Mouse (Mus musculus): ENCODE measurements around the gene Pik3ca. TPM values are rescaled to one million over a fixed set of nuclear protein-coding genes. Genes with fewer than 3 reads are reported as not detected.

The Pik3ca gene
- total RNA-seq, 4 experiments from 2014 or later = 52.6 to 61.4 (median 57.4) TPM

DNA sequence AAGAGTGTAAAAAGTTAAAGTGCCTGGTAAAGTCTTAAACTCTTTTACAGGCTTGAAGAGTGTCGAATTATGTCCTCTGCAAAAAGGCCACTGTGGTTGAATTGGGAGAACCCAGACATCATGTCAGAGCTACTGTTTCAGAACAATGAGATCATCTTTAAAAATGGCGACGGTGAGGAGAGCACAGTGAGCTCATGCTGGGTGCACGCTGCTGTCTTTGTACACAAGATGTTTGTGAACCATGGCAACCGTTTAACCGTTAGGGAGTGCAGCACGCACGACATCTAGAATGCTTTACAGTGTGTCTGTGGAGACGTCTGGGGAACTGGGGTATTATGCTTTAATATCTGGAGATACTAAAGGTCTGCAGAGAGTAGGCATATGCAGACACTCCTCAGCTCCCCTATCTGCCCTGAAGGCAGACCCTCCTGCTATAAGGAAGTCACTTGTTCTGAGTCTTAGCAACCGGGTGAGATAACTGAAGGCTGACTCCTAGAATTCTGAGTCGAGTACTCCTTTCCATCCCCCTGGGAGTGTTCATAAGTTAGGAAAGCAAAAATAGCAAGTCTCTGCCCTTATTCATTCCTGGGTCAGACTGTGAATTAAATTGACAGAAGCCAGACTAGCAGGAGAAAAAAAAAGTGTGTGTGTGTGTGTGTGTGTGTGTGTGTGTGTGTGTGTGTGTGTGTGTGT lies 57.0 kb downstream of the Pik3ca start:
- DNase-seq = no peak

DNA sequence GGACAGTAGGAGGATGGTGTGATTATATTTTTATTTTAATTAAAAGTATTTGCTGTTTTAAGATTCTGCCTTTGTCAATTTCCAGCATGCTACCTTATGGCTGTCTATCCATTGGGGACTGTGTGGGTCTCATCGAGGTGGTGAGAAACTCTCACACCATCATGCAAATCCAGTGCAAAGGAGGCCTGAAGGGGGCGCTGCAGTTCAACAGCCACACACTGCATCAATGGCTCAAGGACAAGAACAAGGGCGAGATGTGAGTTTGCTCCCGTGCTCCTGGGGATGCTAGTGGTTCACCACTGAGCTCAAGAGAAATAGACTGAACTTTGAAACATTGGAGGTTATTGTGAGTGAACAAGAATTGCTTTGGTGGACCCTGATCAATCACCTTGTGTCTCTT lies 62.3 kb downstream of the Pik3ca start:
- peak; percentile 28 for DNase-seq

GRCm38 (mm10) chr3:32467321-32467720 lies 69.8 kb downstream of the Pik3ca start:
- no peak for DNase-seq

DNA sequence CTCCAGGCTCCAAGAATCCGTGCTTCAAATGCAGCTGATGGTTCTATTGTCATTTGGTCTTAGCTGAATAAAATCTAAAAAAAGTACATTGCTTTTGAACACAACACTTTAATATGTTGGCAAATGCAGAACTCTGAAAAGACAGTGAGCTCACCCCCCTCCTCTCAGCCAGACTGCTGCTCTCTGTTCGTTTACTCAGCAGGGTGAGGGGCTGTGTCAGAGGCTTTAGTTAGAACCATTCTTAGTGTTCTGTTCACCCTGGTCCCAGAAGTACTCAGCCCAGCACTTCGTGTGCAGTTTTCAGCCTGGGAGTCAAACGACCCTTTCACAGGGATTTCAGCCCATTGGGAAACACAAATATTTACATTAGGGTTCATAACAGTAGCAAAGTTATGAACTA lies 70.9 kb downstream of the Pik3ca start:
- no peak for DNase-seq

GRCm38 (mm10) chr3:32470449-32470848 lies 73.0 kb downstream of the Pik3ca start:
- no peak for DNase-seq

DNA sequence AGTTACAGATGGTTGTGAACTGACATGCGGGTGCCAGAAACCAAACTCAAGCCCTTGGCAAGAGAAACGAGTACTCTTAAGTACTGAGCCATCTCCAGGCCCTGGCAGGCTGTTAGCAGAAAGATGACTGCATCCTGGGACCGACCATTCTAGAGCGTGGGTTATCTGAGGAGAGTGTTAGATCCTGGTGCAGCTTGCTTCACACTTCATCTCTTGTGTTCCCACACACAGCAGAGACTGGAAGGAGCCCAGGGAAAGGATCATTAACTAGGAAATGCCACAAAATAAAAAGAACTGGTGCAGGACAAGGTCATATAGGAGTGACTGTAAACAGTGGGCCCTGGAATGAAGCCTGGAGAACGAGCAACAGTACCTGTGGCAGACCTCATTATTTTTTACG lies 73.6 kb downstream of the Pik3ca start:
- no peak for DNase-seq

DNA sequence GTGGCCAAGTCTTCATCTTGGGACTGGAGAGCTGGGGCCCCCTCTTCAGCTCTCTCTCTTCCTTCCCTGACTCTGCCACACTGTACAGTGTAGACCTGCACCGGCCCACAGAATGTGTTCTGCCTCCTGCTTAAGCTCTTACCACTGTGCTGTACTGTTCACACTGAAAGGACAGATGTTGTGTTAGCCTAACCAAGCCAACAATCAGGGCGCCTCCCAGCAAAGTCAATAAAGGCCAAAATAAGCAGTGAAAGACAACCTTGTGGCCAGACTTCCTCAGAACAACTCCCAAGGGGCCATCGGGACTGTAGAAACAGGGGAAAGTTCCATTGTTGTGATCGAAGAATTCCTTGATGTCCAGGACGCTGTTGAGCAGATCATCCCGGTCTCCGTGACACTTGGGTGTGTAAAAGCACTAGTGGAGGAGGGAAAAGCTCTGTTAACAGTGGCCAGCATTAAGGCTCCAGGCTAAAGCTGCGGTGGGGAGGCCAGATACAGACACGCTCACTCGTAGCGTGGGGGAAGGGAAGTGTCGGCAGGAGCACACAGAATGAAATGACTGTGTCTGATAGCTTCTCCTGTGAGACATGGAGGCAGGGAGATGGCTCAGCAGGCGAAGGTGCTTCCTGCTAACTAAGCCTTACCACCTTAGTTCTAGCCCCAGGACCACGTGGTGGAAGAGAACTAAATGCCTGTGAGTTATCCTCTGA lies 74.9 kb downstream of the Pik3ca start:
- DNase-seq = no peak

GRCm38 (mm10) chr3:32473184-32473583 lies 75.7 kb downstream of the Pik3ca start:
- no peak for DNase-seq

DNA sequence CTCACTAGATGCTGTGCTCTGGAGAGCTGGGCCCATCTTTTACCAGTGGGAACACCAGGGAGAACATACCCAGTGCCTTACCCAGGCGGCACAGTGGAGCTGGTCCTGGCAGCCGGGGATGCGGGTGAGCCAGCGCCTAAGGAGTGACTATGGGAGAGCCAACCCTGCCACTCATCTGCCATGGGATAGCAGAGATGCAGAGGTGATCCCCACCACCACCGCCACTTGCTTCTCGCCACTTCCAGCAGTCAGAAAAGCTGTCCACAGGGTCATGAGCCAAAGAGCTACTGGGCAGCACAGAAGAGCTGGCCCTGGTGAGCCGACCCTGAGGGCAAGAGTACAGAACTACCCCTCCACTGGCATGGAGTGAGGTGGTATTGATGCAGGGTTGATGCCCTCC lies 82.5 kb downstream of the Pik3ca start:
- no peak for DNase-seq

DNA sequence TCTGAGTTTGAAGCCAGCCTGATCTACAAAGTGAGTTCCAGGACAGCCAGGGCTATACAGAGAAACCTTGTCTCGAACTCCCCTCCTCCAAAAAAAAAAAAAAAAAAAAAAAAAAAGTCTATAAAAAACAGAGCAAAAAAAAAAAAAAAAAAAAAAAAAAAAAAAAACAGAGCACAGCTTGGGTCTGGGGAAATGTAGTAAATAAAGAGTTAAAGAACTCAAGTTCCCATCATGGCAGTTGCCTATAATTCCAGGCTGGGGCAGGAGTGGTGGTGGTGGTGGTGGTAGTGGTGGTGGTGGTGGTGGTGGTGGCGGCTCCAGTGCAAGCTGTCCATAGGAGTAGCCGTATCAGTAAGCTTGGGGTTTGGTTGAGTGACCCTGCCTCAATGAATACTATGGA lies 85.6 kb downstream of the Pik3ca start:
- DNase-seq = no peak

DNA sequence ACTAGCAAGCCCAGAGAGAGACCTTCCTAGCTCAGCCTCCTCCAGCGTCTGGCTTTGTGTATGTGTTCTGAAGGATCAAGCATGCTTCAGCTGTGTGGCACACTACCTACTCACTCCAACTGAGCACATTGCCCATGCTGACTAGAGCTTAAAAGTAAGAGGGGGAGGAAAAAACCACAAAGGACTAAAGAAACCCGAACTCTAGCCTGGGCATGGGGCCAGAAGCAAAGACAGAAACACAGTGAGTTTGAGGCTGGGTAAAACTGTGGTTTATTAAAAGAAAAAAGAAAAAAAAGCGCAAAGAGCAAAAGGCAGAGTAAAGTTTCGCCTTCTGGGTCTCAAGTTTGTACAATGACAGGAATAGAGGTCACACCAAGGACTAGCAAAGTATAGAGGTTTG lies 89.1 kb downstream of the Pik3ca start:
- DNase-seq = no peak

- no peak for DNase-seq
Observed at GRCm38 (mm10) chr3:32488172-32488571, 90.7 kb downstream of the Pik3ca start.

DNA sequence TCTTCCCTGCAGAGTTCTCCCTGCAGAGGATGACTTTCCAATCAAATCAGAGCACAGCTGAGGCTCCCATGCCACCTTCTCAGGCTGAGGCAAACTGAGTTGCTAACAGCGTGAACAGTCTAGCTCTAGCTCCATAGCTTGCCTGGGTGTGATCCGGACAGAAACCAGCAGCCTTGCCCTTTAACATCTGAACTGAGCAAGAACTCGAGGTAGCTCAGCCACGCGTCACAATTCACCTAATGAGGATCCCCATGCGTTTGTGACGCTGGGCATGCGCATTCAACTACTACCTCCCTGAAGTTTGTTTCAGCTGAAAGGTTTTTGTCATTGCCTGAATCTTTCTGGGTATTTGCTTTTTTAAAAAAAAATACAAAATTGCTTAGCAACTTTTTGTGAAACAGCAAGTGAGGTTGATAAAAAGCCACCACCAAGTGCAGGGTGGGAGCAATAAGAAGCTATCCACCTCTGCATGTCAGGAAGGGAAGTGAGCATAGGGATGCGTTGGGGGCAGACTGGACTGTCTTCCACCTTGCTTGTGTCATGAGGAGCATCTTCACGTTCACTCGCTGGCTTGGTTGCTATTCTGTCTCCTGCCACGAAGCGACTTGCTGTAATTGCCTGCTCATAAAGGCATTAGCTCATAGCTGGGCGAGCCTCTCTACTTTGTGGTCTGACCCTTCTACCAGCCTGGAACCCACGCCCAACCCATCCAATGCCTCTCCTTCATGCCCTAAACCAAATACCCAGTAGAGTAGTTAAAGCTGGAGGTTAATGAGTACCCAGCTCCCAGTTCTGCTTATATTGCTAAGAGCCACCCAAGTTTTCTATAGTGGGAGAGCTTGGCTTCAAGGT lies 92.8 kb downstream of the Pik3ca start:
- DNase-seq = no peak

GRCm38 (mm10) chr3:32490928-32491315 lies 93.5 kb downstream of the Pik3ca start:
- DNase-seq = no peak

DNA sequence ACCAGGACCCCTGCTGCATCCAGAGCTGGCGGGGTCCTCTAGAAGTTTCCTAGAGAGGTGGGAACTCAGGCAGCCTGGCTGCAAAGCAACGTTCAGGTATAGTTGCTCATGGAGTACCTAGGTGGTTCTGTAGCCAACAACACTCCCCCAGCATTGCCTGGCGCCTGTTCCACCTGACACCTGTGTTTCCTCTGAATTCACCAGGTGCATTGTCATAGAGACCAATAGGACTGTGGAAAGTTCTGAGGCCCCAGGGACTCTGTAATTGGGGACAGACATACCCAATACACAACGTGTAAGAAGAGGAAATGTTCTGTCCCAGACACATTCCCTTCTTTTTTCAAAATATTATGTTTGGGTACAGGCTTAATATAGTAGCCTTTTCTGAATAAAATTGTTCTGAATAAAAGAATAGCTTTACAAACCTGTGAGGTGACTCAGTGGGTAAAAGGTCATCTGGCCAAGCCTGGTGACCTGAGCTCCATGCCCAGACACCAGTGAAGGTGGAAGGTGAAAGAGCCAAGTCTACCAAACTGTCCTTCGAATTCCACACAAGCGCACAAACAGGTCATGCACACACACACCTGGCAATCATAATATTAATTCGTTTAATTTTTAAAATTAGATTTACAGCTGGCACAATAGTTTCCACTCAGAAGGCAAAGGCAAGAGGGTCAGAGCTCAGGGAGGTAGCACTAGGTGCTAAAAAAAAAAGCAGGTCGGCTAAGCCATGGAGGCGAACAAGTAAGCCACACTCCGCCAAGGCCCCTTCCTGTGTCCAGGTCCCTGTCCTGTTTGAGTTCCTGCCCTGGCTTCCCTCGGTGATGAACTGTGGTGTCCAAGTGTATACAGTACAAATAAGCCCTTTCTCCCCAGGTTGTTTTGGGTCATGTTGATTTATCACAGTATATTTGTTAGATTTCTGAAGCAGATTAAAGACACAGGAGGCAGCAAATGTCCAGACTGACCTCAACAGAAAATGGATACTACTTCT lies 94.9 kb downstream of the Pik3ca start, which contains the start of gene Kcnmb3:
Gene Kcnmb3, minus strand, starts transcription at position 135 of the 994 bp plus-strand sequence.
- DNase-seq = no peak

DNA sequence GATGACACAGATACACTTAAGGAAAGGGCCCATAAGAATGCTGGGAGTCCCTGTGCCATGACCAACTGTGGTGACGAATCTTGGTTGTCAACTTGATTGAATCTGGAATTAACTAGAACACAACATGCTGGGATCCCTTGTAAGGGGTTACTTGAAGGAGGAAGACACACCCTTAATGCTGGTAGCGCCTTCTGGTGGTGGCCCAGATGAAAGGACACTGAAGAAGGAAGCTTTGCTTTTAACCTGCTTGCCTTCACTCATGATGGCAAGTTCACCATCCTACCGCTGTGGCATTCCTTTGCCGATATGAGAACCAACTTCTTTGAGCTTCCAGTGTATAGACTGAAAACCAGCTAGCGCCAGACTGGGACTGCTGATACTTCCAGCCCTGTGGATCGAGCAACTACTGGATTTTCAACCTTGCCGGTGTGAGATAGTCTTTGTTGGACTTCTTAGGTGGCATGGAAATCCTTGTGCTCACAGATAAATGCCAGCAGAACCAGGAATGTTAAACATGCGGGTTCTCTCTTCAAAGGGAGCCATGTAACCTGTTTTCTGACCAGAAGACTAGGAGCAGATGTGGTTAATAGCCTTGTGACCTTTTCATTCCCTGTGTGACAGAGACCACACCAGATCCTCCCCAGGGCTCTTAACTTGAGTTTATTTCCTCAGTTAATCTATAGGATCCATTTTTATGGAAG lies 97.1 kb downstream of the Pik3ca start:
- DNase-seq = no peak

GRCm38 (mm10) chr3:32495088-32495770 lies 97.8 kb downstream of the Pik3ca start:
- no peak for DNase-seq

DNA sequence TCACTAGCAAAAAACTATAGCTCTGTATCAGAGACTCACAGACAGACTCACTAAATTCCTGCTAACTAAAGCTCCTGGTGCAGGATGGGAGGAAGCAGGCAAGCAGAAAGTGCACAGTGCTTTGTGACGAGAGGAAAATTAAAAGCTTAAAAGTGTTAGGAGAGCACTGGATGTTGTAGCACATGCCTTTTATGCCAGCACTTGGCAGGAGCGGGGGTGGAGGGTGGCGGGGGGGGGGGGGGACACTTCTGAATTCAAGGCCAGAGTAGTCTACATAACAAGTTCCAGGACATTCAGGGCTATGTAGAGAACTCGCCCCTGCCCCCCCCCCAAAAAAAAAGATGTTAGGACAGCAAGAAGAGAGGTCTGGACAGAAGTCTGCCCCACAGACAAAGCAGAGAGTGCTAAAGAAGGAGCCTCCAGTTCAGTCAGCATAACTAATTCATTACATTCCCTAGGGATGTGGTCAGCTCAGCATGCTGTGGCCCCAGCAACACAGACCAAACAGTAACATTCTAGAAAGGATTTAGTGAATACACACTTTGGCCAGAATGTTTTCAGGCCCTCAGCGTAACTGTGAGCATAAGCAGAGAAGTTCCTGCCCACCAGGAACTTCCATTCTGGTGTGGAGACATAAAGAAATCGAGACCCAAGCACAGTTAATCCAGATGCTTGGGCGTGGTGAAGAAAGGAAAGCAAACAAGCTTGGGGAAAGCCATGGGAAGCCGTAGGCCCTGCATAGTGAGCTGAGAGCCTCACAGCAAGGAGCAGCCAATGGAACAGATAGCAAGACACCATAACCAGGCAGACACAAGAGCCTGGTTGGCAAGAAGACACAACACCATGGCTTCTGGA lies 98.6 kb downstream of the Pik3ca start:
- no peak for DNase-seq

DNA sequence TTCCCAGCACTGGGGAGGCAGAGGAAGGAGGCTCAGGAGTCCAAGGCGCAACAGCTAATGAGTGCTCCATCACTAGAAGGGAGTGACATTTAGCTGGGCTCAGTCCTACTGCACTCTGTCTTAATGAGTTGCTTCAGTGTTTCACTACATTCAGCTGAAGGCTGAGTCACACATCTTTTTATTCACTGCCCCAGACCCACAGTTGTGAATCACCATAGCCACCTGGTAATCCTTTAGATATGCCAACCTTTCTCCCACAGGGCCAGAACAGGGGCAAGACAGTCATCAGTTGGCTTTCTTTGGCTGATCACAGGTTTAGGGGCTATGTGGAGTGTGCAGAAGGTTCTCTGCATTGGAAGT lies 99.2 kb downstream of the Pik3ca start:
- DNase-seq = no peak

GRCm38 (mm10) chr3:32500346-32500745 lies 102.9 kb downstream of the Pik3ca start:
- peak; percentile 32 for DNase-seq

All from adrenal gland, adult 8-10 months (tissue).